Mouse (Mus musculus): ENCODE data around the gene Thap4. TPM values are rescaled to one million over a fixed set of nuclear protein-coding genes. Genes with fewer than 3 reads are reported as not detected.
"Not testable (repeated sequence)": the region's sequence is repeated elsewhere in the genome, so short reads cannot be mapped to it uniquely, and the experiment has no call there.

The Thap4 gene
- polyA plus RNA-seq, 1 experiment from 2014 or later: 58.4 TPM

DNA sequence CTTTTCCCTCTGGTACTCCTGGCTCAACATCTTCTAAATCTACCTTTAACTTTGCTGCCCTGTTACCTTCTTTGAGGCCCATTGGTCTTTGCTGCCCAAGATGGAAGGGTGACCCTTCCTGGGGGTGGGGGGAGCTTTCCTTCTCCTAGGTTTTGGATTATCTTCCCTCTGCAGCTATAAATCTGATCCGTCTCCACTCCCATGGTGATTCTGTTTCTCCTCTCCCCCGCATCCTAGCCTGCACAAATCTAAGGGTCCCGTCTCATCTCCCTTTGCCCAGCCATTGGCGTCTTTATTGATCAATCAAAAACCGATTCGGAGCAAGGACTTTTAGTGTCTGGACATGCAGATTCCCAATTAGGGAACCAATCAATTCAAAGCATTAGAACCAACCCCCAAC lies 12.9 kb upstream of the Thap4 start:
- 79% methylated on average over 6 of the region's 6 CpGs for WGBS
- H3K27me3 ChIP-seq: no peaks in the 10 kb centered on the region
- no peaks in the 10 kb centered on the region for H3K9me3 ChIP-seq
- no peak overlapping the region for H3K4me2 ChIP-seq
- H3K4me3 ChIP-seq: no peak overlapping the region
- H3K9ac ChIP-seq: no peak overlapping the region
- H3K36me3 ChIP-seq: peaks cover 26% of the 10 kb centered on the region
- H3K4me1 ChIP-seq: 0 out of 2 replicates have a peak, but pooled peaks cover 7% of the 10 kb centered on the region
- no peak overlapping the region for H3K27ac ChIP-seq
- no peak for ATAC-seq (ENCODE audit: insufficient number of reproducible peaks, insufficient read depth, low FRiP score, low TSS enrichment, low read depth)

DNA sequence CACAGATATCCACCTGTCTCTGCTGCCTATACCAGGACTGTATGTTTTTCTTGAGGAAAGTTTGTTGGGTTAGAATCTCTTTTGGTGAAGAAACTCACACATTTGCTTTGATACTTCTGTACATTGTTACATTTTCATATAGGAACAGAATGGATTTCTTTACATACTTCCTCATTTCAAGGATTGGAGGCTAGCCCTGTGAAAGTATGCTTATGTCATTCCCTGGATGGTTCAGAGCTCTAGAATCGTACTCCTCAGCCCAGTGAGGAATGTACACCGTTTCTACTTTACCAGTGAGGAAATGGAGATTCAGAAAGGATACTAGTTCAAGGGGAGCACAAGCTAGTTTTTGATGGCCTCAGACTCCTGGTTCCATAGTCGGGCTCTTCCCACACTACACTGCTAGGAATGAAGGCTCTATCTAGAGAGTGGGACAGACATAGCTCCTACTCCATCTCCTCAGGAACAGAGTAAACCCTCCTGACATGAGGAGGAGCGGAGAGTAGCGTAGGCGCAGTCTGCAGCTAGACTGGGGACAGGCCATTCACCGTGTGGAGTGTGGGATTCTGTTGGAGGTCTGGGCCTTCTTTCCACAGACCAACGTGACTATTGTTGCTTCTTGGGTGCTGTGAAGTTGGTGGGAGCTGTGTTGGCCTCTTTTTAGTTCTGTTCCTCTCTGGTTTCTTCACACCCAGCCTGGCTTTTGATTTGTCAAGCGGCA lies 10.4 kb upstream of the Thap4 start:
- H3K9ac ChIP-seq: no peak overlapping the region
- H3K9me3 ChIP-seq: no peaks in the 10 kb centered on the region
- H3K27me3 ChIP-seq: no peaks in the 10 kb centered on the region
- no peak for ATAC-seq (ENCODE audit: insufficient number of reproducible peaks, insufficient read depth, low FRiP score, low TSS enrichment, low read depth)
- no peak overlapping the region for H3K27ac ChIP-seq
- peaks cover 18% of the 10 kb centered on the region for H3K36me3 ChIP-seq
- H3K4me2 ChIP-seq: no peak overlapping the region
- no peak overlapping the region for H3K4me3 ChIP-seq
- 90% methylated on average over 9 of the region's 9 CpGs for WGBS
- 0 out of 2 replicates have a peak, but pooled peaks cover 7% of the 10 kb centered on the region for H3K4me1 ChIP-seq

DNA sequence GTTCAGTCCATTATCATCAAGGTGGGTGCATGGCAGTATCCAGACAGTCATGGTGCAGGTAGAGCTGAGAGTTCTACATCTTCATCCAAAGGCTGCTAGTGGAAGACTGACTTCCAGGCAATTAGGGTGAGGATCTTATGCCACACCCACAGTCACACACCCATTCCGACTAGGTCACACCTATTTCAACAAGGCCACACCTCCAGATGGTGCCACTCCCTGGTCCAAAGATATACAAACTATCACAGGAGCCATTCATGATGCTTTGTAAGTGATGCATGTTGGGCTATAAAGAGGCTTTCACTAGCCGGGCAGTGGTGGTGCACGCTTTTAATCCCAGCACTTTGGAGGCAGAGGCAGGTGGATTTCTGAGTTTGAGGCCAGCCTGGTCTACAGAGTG lies 8.9 kb upstream of the Thap4 start:
- not testable (repeated sequence) for H3K9me3 ChIP-seq; H3K4me2 ChIP-seq; H3K36me3 ChIP-seq; ATAC-seq (ENCODE audit: insufficient number of reproducible peaks, insufficient read depth, low FRiP score, low TSS enrichment, low read depth); H3K27me3 ChIP-seq; H3K27ac ChIP-seq; H3K9ac ChIP-seq; H3K4me3 ChIP-seq; H3K4me1 ChIP-seq
- WGBS: 93% methylated on average over 3 of the region's 3 CpGs

DNA sequence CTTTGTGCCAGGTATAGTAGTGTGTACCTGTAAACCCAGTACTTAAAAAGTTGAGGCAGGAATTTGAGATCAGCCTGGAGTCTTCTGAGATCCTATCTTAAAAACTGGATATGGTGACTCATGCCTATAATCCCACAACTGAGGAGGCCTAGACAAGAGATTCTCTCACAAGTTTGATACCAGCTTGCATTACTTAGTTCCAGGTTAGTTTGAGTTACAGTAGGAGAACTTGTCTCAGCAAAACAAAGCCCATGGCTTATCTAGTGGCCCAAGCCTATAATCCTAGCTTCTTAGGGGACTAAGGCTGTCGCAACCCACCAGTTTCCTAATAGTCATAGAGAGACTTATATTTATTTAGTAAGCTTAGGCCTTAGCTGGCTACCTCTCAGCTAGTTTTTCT lies 5.4 kb upstream of the Thap4 start:
- Histone ChIP-seq H3K4me1 (peaks cover 15% of the 10 kb centered on the region), H3K4me3 (no peak overlapping the region), H3K9ac (no peak overlapping the region), H3K36me3 (no peaks in the 10 kb centered on the region), H3K9me3 (no peaks in the 10 kb centered on the region), H3K4me2 (no peak overlapping the region), H3K27ac (no peak overlapping the region), H3K27me3 (no peaks in the 10 kb centered on the region)
- 95% methylated on average over 1 of the region's 1 CpGs for WGBS
- no peak for ATAC-seq (ENCODE audit: insufficient number of reproducible peaks, insufficient read depth, low FRiP score, low TSS enrichment, low read depth)

GRCm38 (mm10) chr1:93756154-93756553 lies 1.5 kb upstream of the Thap4 start:
- peaks cover 26% of the 10 kb centered on the region for H3K4me1 ChIP-seq
- H3K9ac ChIP-seq: no peak overlapping the region
- no peak overlapping the region for H3K27ac ChIP-seq
- peak overlapping the region; percentile 98; the same call in 1 of the 2 replicates for H3K4me3 ChIP-seq
- H3K36me3 ChIP-seq: no peaks in the 10 kb centered on the region
- H3K27me3 ChIP-seq: no peaks in the 10 kb centered on the region
- peak overlapping the region; percentile 86 for H3K4me2 ChIP-seq
- no peaks in the 10 kb centered on the region for H3K9me3 ChIP-seq
- no peak for ATAC-seq (ENCODE audit: insufficient number of reproducible peaks, insufficient read depth, low FRiP score, low TSS enrichment, low read depth)

GRCm38 (mm10) chr1:93755618-93756017 lies 954 bp upstream of the Thap4 start:
- Histone ChIP-seq H3K27ac (no peak overlapping the region; the same call in 1 of the 2 replicates), H3K4me2 (peak overlapping the region; percentile 86), H3K9ac (peak overlapping the region; percentile 91), H3K36me3 (peaks cover 1% of the 10 kb centered on the region), H3K4me3 (peak overlapping the region; percentile 98), H3K9me3 (no peaks in the 10 kb centered on the region), H3K27me3 (no peaks in the 10 kb centered on the region), H3K4me1 (peaks cover 26% of the 10 kb centered on the region)
- WGBS: 29% methylated on average over 7 of the region's 7 CpGs
- no peak for ATAC-seq (ENCODE audit: insufficient number of reproducible peaks, insufficient read depth, low FRiP score, low TSS enrichment, low read depth)

GRCm38 (mm10) chr1:93755291-93755610 lies 587 bp upstream of the Thap4 start:
- peak overlapping the region; percentile 86 for H3K4me2 ChIP-seq
- H3K9me3 ChIP-seq: no peaks in the 10 kb centered on the region
- H3K9ac ChIP-seq: peak overlapping the region; percentile 91
- 3% methylated on average over 13 of the region's 13 CpGs for WGBS
- no peak; the same call in 1 of the 2 replicates for ATAC-seq (ENCODE audit: insufficient number of reproducible peaks, insufficient read depth, low FRiP score, low TSS enrichment, low read depth)
- H3K27me3 ChIP-seq: no peaks in the 10 kb centered on the region
- peaks cover 5% of the 10 kb centered on the region for H3K36me3 ChIP-seq
- H3K4me3 ChIP-seq: peak overlapping the region; percentile 98
- H3K4me1 ChIP-seq: peaks cover 26% of the 10 kb centered on the region
- peak overlapping the region; percentile 90 for H3K27ac ChIP-seq

GRCm38 (mm10) chr1:93753911-93754572 lies 622 bp downstream of the Thap4 start:
- ATAC-seq (ENCODE audit: insufficient number of reproducible peaks, insufficient read depth, low FRiP score, low TSS enrichment, low read depth): peak; percentile 5
- WGBS: under 1% methylated on average over 58 of the region's 59 CpGs
- peak overlapping the region; percentile 86 for H3K4me2 ChIP-seq

DNA sequence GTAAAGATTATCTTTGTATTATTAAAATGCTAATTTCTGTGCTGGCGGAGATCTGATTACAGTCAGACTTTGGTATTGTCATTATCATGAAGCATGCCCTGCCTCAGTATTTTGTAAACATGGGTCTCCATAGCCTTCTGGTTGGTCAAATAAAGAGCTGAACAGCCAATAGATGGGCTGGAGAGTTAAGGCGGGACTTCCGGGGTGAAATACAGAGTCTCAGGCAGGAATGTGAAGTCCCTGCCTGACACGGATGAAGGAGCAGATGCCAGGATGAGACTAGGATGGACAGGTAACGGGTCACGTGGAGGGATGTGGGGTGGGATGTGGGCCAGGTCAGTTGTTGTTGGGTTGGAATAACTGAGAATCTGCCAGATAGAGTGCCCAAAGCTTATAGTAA lies 3.4 kb downstream of the Thap4 start, which contains the start of gene Atg4b:
Gene Atg4b (plus strand): TSS at position 211 of the 400 bp plus-strand sequence.
- no peaks in the 10 kb centered on the region for H3K27me3 ChIP-seq
- H3K9ac ChIP-seq: no peak within 1 kb of the TSS

More at GRCm38 (mm10) chr1:93753911-93754572, 622 bp downstream of the Thap4 start:
- Histone ChIP-seq H3K36me3 (peaks cover 17% of the 10 kb centered on the region), H3K9me3 (no peaks in the 10 kb centered on the region), H3K9ac (peak overlapping the region; percentile 91), H3K4me3 (peak overlapping the region; percentile 98), H3K27me3 (no peaks in the 10 kb centered on the region), H3K4me1 (peaks cover 26% of the 10 kb centered on the region), H3K27ac (peak overlapping the region; percentile 90)

DNA sequence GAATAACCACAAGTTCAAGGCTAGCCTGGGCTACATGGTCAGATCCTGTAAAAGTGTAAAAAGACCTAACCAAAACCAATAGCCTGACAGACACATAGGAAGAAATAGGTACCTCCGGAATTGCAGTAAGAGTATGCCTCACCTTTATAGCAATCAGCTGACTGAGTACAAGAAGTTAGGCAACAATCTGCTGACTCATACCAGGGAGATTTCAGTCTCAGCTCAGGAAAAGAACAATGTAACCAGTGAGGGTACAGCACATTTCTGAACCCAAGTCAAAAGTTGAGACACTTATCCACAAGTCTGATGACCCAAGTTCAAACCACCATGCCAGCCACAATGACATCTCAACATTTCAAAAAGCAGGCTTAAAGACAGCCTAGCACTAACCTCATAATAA lies 6.1 kb downstream of the Thap4 start:
- WGBS: 92% methylated on average over 1 of the region's 1 CpGs

More for the DNA sequence above, 3.4 kb downstream of the Thap4 start, which contains the start of gene Atg4b:
- no peak within 1 kb of the TSS for H3K4me3 ChIP-seq
- H3K27ac ChIP-seq: no peak within 1 kb of the TSS
- no peaks in the 10 kb centered on the region for H3K9me3 ChIP-seq
- peaks cover 27% of the 10 kb centered on the region for H3K36me3 ChIP-seq
- no peak within 1 kb of the TSS for H3K4me2 ChIP-seq
- ATAC-seq (ENCODE audit: insufficient number of reproducible peaks, insufficient read depth, low FRiP score, low TSS enrichment, low read depth): no peak
- WGBS: 79% methylated on average over 6 of the region's 6 CpGs
- H3K4me1 ChIP-seq: peaks cover 19% of the 10 kb centered on the region

DNA sequence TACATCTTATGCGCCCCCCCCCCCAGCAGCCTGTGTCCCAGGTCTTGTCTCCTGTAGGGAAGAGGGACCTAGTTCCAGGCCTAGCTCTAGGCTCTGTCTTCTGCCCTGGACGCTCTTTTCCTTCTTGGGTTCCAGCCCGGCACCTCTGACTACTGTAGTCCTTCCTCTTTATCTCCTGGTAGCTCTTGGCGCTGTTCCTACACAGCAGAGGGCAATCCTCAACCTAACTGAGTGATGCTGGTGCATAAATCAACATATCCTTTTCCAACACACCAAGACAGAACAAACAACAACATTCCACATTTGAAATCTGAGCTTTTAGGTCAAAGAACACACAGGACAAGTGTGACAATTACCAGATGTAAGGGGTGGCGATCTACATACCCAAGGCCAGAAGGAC lies 8.5 kb downstream of the Thap4 start:
- Histone ChIP-seq H3K4me2 (no peak overlapping the region), H3K4me3 (no peak overlapping the region), H3K27me3 (no peaks in the 10 kb centered on the region), H3K9ac (no peak overlapping the region), H3K9me3 (0 out of 2 replicates have a peak, but pooled peaks cover 2% of the 10 kb centered on the region), H3K4me1 (no peaks in the 10 kb centered on the region), H3K36me3 (peaks cover 58% of the 10 kb centered on the region), H3K27ac (no peak overlapping the region)
- no peak for ATAC-seq (ENCODE audit: insufficient number of reproducible peaks, insufficient read depth, low FRiP score, low TSS enrichment, low read depth)
- 88% methylated on average over 5 of the region's 5 CpGs for WGBS

More for the DNA sequence above, 6.1 kb downstream of the Thap4 start:
- Histone ChIP-seq H3K9ac (no peak overlapping the region), H3K4me1 (peaks cover 8% of the 10 kb centered on the region), H3K4me3 (no peak overlapping the region), H3K27ac (no peak overlapping the region), H3K9me3 (no peaks in the 10 kb centered on the region), H3K36me3 (peaks cover 46% of the 10 kb centered on the region), H3K27me3 (no peaks in the 10 kb centered on the region), H3K4me2 (no peak overlapping the region)
- ATAC-seq (ENCODE audit: insufficient number of reproducible peaks, insufficient read depth, low FRiP score, low TSS enrichment, low read depth): no peak

DNA sequence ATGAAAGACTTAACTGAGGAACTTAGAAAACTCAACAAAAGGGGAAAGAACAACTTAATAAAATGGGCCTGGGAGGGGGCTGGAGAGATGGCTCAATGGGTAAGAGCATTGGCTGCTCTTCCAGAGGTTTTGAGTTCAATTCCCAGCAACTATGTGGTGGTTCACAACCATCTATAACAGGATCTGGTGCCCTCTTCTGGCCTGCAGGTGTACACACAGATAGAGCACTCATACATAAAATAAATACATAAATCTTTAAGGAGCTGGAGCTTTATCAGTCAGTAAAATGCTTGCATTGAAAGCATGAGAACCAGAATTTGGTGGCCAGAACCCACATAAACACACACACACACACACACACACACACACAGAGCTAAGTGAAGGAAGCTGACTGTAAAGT lies 11.8 kb downstream of the Thap4 start:
- no peaks in the 10 kb centered on the region for H3K27me3 ChIP-seq
- no peak overlapping the region for H3K9ac ChIP-seq
- H3K4me3 ChIP-seq: no peak overlapping the region
- peaks cover 35% of the 10 kb centered on the region; the same call in 1 of the 2 replicates for H3K36me3 ChIP-seq
- H3K4me1 ChIP-seq: no peaks in the 10 kb centered on the region
- H3K27ac ChIP-seq: no peak overlapping the region
- ATAC-seq (ENCODE audit: insufficient number of reproducible peaks, insufficient read depth, low FRiP score, low TSS enrichment, low read depth): no peak
- no peak overlapping the region for H3K4me2 ChIP-seq
- 0 out of 2 replicates have a peak, but pooled peaks cover 2% of the 10 kb centered on the region for H3K9me3 ChIP-seq
